Mouse (Mus musculus): ENCODE measurements around the gene Podxl2. TPM values are rescaled to one million over a fixed set of nuclear protein-coding genes. Genes with fewer than 3 reads are reported as not detected.

The Podxl2 gene
- polyA plus RNA-seq, 1 experiment, result 23.2 TPM

DNA sequence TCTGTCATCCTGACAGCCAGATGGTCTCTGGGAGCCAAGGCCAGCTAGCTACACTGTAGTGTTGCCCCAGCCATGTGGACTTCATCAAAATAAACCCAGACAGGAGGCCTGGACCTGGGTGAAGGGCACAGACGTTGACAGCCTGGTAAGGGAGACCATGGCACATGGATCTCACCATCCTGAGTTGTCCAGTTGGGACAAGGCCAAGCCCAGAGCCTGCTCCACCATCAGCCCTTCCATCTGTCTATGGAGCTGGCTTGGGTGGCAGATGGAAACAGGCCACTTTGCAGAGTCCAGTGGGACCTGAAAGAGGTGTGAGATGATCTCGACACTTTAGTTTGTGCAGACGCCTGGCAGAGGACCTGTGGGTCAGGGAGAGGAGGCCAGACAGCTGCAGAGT lies 74.1 kb downstream of the Podxl2 start:
- DNase-seq (ENCODE audit: low spot score), result no peak

DNA sequence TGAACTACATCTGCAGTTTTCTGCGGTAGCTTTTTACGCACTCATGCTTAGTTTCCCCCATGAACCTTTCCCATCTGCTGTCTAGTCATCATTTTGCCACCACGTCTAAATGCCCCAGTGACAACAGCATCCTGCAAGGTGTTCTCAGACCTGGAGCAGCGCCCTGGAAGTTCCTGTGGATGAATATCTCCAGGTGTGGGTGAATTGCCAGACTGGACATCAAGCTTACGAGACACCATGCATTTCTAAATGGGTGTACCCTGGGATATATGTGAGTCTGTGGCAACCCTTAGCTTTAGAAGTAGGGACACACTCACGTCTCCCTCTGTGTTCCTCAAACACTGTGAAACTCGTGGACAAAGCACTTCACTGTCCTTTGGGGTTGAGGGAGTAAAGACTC lies 74.7 kb downstream of the Podxl2 start:
- DNase-seq (ENCODE audit: low spot score), result no peak

DNA sequence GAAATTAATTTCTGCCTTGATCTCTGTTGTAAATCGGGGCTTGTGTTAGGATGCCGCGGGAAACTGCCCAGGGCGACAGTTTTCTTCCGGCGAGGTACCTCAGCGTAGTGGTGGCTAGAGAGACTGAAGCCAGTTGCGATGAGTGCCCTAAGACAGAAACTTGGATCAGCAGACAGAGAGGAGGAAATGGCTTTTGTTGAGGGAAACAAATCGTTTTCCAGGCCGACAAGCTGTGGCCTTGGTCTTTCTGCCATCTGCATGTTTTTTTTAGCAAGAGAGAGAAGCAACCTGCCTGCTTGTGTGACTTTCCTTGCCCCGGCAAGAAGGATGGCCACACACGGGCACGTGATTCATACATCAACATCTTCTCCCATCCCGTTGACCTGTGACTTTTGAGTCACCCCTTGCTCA lies 80.3 kb downstream of the Podxl2 start:
- DNase-seq (ENCODE audit: low spot score), result no peak

DNA sequence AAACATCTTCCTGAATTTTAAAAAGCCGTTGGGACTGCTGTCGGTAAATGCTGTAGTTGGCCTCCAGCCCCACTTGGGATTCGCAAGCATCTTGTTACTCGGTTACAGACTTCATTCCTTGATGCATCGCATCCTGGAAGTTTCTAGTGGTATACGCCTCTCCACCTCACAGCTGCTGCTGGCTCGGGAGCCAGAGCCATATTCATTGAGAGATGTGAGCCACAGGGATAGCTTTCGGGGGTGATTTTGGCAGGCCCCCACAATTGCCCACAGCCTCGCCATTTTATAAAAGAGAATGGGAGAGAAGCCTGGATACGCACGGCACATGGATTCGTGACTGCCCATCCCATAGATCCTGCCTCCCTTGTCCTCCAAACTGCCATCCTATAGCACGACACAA lies 81.0 kb downstream of the Podxl2 start:
- no peak for DNase-seq (ENCODE audit: low spot score)

DNA sequence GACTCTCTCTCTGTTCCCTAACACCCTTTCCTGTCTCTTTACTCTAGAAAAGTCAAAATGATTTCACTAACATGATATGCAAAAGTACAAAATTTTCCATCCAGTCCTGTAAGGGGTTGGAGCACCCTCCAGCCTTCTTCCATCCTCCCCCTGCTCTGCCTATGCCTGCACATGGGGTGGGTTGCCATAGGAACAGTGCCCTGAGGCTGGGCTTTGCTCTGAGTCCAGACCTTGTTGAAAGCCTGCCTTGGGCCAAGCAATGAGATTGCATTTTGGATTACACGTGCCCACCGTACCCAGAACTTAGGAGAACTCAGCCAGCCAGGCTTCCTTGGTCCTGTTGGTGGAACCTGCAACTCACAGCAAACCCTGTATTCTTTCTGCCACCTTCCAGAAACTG lies 81.6 kb downstream of the Podxl2 start:
- DNase-seq (ENCODE audit: low spot score), result no peak

Other genes with a start within 250 kb of the Podxl2 start
- 1.4 and 1.6 TPM in 2 replicates for gene Kbtbd12, start 237.1 kb downstream of the Podxl2 start, polyA plus RNA-seq (2012; rRNA removed)
- gene Mgll, start 150.6 kb downstream of the Podxl2 start, polyA plus RNA-seq (2012; rRNA removed), result 66.3 and 69.7 TPM in 2 replicates
- gene Abtb1, start 33.1 kb downstream of the Podxl2 start, polyA plus RNA-seq (2012; rRNA removed), result 48.1 and 51.8 TPM in 2 replicates
- gene Mcm2, start 23.7 kb upstream of the Podxl2 start, polyA plus RNA-seq (2012; rRNA removed), result 10.0 and 14.5 TPM in 2 replicates
- gene Tpra1, start 27.2 kb upstream of the Podxl2 start, polyA plus RNA-seq (2012; rRNA removed), result 88.4 and 107 TPM in 2 replicates

Measured in urinary bladder, adult 2 months (tissue).